Mouse (Mus musculus) liver, embryonic 15.5 days (tissue): Measurements from ENCODE around the gene Nudt1. TPM values are rescaled to one million over a fixed set of nuclear protein-coding genes. Genes with fewer than 3 reads are reported as not detected.
"Not testable (repeated sequence)": the region's sequence is repeated elsewhere in the genome, so short reads cannot be mapped to it uniquely, and the experiment has no call there.

Experiments used
- ATAC-seq: fragments of 200-750 bp; cut with Nextera tagmentation; 2 replicates; pipeline ENCODE4 v1.8.0; 2017; ENCODE audit warnings: moderate number of reproducible peaks, mild to moderate bottlenecking, moderate library complexity; ENCODE audit not compliant: insufficient read depth
- H3K27ac ChIP-seq: fragments of 300-500 bp; sonication (generic); replicated peaks from 2 replicates; pipeline ENCODE4 v1.5.1; 2015; ENCODE audit warnings: mild to moderate bottlenecking, inconsistent platforms
- H3K27me3 ChIP-seq: fragments of 300-500 bp; sonication (generic); 2 replicates; pipeline ENCODE4 v1.6.1; 2015; ENCODE audit warnings: mild to moderate bottlenecking, inconsistent platforms
- H3K36me3 ChIP-seq: fragments of 300-500 bp; sonication (generic); replicated peaks from 2 replicates; pipeline ENCODE4 v1.6.1; 2015; ENCODE audit warnings: moderate library complexity, mild to moderate bottlenecking, inconsistent platforms
- H3K4me1 ChIP-seq: fragments of 300-500 bp; sonication (generic); replicated peaks from 2 replicates; pipeline ENCODE4 v1.6.1; 2015; ENCODE audit warnings: inconsistent platforms
- H3K4me2 ChIP-seq: fragments of 300-500 bp; sonication (generic); 2 replicates; pipeline ENCODE4 v1.6.1; 2015; ENCODE audit warnings: moderate library complexity, mild to moderate bottlenecking, inconsistent platforms
- H3K4me3 ChIP-seq: fragments of 300-500 bp; sonication (generic); replicated peaks from 2 replicates; pipeline ENCODE4 v1.5.1; 2015; ENCODE audit warnings: mild to moderate bottlenecking, inconsistent platforms
- H3K9ac ChIP-seq: fragments of 300-500 bp; sonication (generic); 2 replicates; pipeline ENCODE4 v1.6.1; 2015; ENCODE audit warnings: moderate library complexity, mild to moderate bottlenecking, inconsistent platforms
- H3K9me3 ChIP-seq: fragments of 300-500 bp; sonication (generic); replicated peaks from 2 replicates; pipeline ENCODE4 v1.6.1; 2016; ENCODE audit warnings: inconsistent platforms
- WGBS: fragments of 180-500 bp; shearing (Covaris S2); methylation state at CpG from one replicate; pipeline ENCODE4 v1.1.7; 2015; ENCODE audit warnings: mixed read lengths; ENCODE audit not compliant: insufficient replicate concordance; 5-methylcytosine and 5-hydroxymethylcytosine counted together
- polyA plus RNA-seq: library from polyadenylated mRNA; unstranded; fragments of >200 nt; fragmentation: Nextera tagmentation; extraction: Ambion mirVana; gene quantifications from 2 replicates; pipeline ENCODE4 v1.2.1, GENCODE M21; 2015

The Nudt1 gene
- polyA plus RNA-seq, 1 experiment from 2014 or later: 22.8 TPM

- Histone ChIP-seq H3K27me3 (no peaks in the 10 kb centered on the region), H3K9ac (no peak overlapping the region), H3K4me2 (no peak overlapping the region), H3K9me3 (no peaks in the 10 kb centered on the region), H3K4me1 (0 out of 2 replicates have a peak, but pooled peaks cover 6% of the 10 kb centered on the region), H3K4me3 (no peak overlapping the region), H3K36me3 (peaks cover 36% of the 10 kb centered on the region), H3K27ac (no peak overlapping the region)
- WGBS: 73% methylated on average over 4 of the region's 4 CpGs
- no peak for ATAC-seq
These were observed 23.8 kb downstream of the Nudt1 start for GRCm38 (mm10) chr5:140345244-140345643.

- WGBS: 55% methylated on average over 1 of the region's 1 CpGs
- H3K4me1 ChIP-seq: 0 out of 2 replicates have a peak, but pooled peaks cover 6% of the 10 kb centered on the region
These were observed 24.6 kb downstream of the Nudt1 start for GRCm38 (mm10) chr5:140346050-140346449.

GRCm38 (mm10) chr5:140349882-140350281, 28.4 kb downstream of the Nudt1 start:
- ATAC-seq: no peak
- Histone ChIP-seq H3K4me2 (no peak overlapping the region), H3K4me3 (no peak overlapping the region), H3K9ac (no peak overlapping the region), H3K27ac (no peak overlapping the region), H3K9me3 (no peaks in the 10 kb centered on the region), H3K27me3 (no peaks in the 10 kb centered on the region), H3K4me1 (0 out of 2 replicates have a peak, but pooled peaks cover 6% of the 10 kb centered on the region), H3K36me3 (peaks cover 56% of the 10 kb centered on the region)
- WGBS: 56% methylated on average over 9 of the region's 9 CpGs

More at GRCm38 (mm10) chr5:140346050-140346449, 24.6 kb downstream of the Nudt1 start:
- H3K4me3 ChIP-seq: no peak overlapping the region
- H3K27ac ChIP-seq: no peak overlapping the region
- H3K9ac ChIP-seq: no peak overlapping the region
- no peaks in the 10 kb centered on the region for H3K9me3 ChIP-seq
- no peaks in the 10 kb centered on the region for H3K27me3 ChIP-seq
- no peak overlapping the region for H3K4me2 ChIP-seq
- peaks cover 35% of the 10 kb centered on the region for H3K36me3 ChIP-seq
- ATAC-seq: no peak

- Histone ChIP-seq H3K27ac (no peak overlapping the region), H3K4me1 (0 out of 2 replicates have a peak, but pooled peaks cover 6% of the 10 kb centered on the region), H3K27me3 (no peaks in the 10 kb centered on the region), H3K4me2 (no peak overlapping the region), H3K36me3 (peaks cover 54% of the 10 kb centered on the region), H3K9me3 (no peaks in the 10 kb centered on the region), H3K9ac (no peak overlapping the region), H3K4me3 (no peak overlapping the region)
- 74% methylated on average over 8 of the region's 8 CpGs for WGBS
- ATAC-seq: no peak
These were observed 29.5 kb downstream of the Nudt1 start for GRCm38 (mm10) chr5:140350731-140351497.

- Histone ChIP-seq H3K9ac (no peak overlapping the region), H3K4me2 (no peak overlapping the region), H3K36me3 (peaks cover 56% of the 10 kb centered on the region), H3K4me1 (0 out of 2 replicates have a peak, but pooled peaks cover 6% of the 10 kb centered on the region), H3K27me3 (no peaks in the 10 kb centered on the region), H3K9me3 (no peaks in the 10 kb centered on the region), H3K27ac (no peak overlapping the region), H3K4me3 (no peak overlapping the region)
- 86% methylated on average over 6 of the region's 6 CpGs for WGBS
- no peak for ATAC-seq
These were observed 30.9 kb downstream of the Nudt1 start for GRCm38 (mm10) chr5:140352352-140352751.

- ATAC-seq: no peak
- H3K4me3 ChIP-seq: no peak overlapping the region
- no peaks in the 10 kb centered on the region for H3K4me1 ChIP-seq
- no peaks in the 10 kb centered on the region for H3K27me3 ChIP-seq
- 79% methylated on average over 11 of the region's 11 CpGs for WGBS
- H3K9ac ChIP-seq: no peak overlapping the region
- H3K27ac ChIP-seq: no peak overlapping the region
- H3K4me2 ChIP-seq: no peak overlapping the region
- no peaks in the 10 kb centered on the region for H3K9me3 ChIP-seq
- H3K36me3 ChIP-seq: peaks cover 63% of the 10 kb centered on the region
These were observed 34.5 kb downstream of the Nudt1 start for GRCm38 (mm10) chr5:140355934-140356333.

- Histone ChIP-seq H3K4me3 (no peak overlapping the region), H3K27ac (no peak overlapping the region), H3K4me2 (no peak overlapping the region), H3K9me3 (no peaks in the 10 kb centered on the region), H3K9ac (no peak overlapping the region), H3K4me1 (no peaks in the 10 kb centered on the region), H3K36me3 (peaks cover 48% of the 10 kb centered on the region), H3K27me3 (no peaks in the 10 kb centered on the region)
- 69% methylated on average over 3 of the region's 3 CpGs for WGBS
- ATAC-seq: no peak
These were observed 36.0 kb downstream of the Nudt1 start for GRCm38 (mm10) chr5:140357466-140357865.

GRCm38 (mm10) chr5:140359930-140360674, 38.6 kb downstream of the Nudt1 start:
- Histone ChIP-seq H3K27me3 (no peaks in the 10 kb centered on the region), H3K36me3 (peaks cover 30% of the 10 kb centered on the region; the same call in 1 of the 2 replicates), H3K4me3 (no peak overlapping the region), H3K9me3 (no peaks in the 10 kb centered on the region), H3K4me1 (no peaks in the 10 kb centered on the region), H3K4me2 (no peak overlapping the region), H3K9ac (no peak overlapping the region), H3K27ac (no peak overlapping the region)
- 74% methylated on average over 14 of the region's 14 CpGs for WGBS
- no peak for ATAC-seq

GRCm38 (mm10) chr5:140364415-140364814, 43.0 kb downstream of the Nudt1 start:
- 0 out of 2 replicates have a peak, but pooled peaks cover 4% of the 10 kb centered on the region for H3K36me3 ChIP-seq
- H3K27ac ChIP-seq: no peak overlapping the region
- H3K27me3 ChIP-seq: no peaks in the 10 kb centered on the region
- no peak overlapping the region for H3K9ac ChIP-seq
- WGBS: 78% methylated on average over 5 of the region's 5 CpGs
- no peaks in the 10 kb centered on the region for H3K9me3 ChIP-seq
- peaks cover 6% of the 10 kb centered on the region for H3K4me1 ChIP-seq
- no peak for ATAC-seq
- no peak overlapping the region for H3K4me3 ChIP-seq
- no peak overlapping the region for H3K4me2 ChIP-seq

GRCm38 (mm10) chr5:140368126-140368525, 46.7 kb downstream of the Nudt1 start:
- not testable (repeated sequence) for H3K4me2 ChIP-seq, ATAC-seq, H3K27me3 ChIP-seq, H3K36me3 ChIP-seq, H3K9me3 ChIP-seq, H3K9ac ChIP-seq, H3K27ac ChIP-seq, H3K4me3 ChIP-seq
- peaks cover 25% of the 10 kb centered on the region for H3K4me1 ChIP-seq
- 82% methylated on average over 2 of the region's 2 CpGs for WGBS

- WGBS: 69% methylated on average over 4 of the region's 4 CpGs
- no peak overlapping the region for H3K9ac ChIP-seq
- H3K36me3 ChIP-seq: no peaks in the 10 kb centered on the region
- H3K27me3 ChIP-seq: no peaks in the 10 kb centered on the region
- H3K9me3 ChIP-seq: no peaks in the 10 kb centered on the region
- H3K4me2 ChIP-seq: no peak overlapping the region
- H3K27ac ChIP-seq: peak overlapping the region; percentile 59
- H3K4me1 ChIP-seq: peaks cover 25% of the 10 kb centered on the region
- no peak for ATAC-seq
- no peak overlapping the region for H3K4me3 ChIP-seq
These were observed 47.5 kb downstream of the Nudt1 start for GRCm38 (mm10) chr5:140368926-140369325.
